Mouse (Mus musculus): ENCODE data around the gene Gjd3.
A peak's percentile ranks its signal among the peaks of the same experiment; 100 is the strongest.

Gjd3 gene

DNA sequence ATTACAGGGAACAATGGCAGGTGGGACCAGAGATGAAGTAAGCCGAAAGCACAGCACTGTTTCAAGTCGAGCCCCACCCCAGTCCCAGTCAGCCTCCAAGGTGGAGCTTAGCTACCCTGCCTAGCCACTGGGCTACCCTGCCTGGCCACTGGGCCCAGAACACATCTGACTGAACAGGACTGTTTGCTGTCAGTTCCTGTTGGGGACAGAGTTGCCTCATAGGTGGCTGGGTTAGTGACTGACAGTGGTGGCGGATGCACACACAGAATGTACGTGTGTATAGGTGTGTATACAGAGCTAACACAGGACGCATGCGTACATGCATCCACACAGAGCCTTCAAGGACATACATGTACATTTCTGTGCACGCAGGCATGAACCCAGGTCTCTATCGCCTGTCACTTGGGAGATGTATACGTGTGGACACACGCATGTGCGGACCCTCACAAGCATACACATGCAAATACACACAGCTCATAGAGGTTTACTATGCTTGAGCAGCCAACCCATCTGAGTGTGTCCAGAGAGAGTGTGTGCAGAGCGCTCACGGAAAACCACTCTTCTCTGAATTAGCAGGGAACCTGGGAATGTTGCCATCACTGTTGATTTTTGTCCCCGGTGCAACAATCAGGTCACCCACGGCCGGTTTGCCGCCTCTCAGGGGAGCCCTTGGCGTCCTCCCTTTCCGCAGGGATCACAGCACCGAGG, 1.4 kb downstream of the Gjd3 start:
- DNase-seq (ENCODE audit: low read depth, low spot score): no peak

DNA sequence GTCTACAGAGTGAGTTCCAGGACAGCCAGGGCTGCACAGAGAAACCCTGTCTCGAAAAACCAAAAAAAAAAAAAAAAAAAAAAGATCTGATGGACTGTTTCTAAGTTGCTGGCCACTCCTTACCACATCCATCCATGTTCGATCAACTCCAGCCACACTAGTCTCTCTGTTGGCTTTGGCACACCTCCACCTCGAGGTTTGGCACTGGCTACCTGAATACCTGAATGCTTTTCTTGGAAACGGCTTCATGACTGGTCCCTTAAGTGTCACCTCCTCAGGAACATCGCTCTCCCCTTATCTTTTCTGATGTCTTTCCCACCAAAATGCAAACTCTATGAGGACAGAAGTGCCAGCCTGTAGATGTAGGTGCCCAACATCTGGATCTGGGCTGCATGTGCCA, 3.5 kb downstream of the Gjd3 start:
- DNase-seq (ENCODE audit: low read depth, low spot score): no peak

DNA sequence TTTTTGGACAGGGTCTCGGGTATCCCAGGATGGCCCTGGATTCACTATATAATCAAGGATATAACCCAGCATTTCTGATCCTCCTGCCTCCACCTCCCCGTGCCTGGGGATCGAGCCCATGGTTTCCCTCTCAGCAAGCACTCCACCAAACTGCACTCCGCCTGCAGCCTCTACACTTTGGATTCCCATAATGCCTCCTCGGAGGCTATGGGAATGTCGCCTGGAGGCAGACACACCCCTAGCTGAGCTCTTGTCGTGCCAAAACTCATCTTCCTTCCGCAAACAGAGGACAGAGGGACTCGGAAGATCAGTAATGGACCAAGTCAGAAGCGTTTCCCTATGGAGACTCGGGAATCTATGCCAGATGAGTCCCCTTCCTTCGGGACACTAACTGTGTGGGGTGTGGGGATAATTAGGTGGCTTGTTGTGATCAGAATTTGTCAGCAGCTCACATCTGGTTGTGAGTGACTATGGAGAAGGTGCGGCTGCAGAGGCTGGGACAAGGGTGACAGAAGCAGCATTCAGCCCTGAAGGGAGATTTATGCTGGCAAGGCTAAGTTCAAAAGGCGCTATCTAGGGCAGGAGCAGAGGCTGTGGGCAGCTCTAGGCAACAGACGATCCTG, 4.2 kb downstream of the Gjd3 start:
- no peak for DNase-seq (ENCODE audit: low read depth, low spot score)

DNA sequence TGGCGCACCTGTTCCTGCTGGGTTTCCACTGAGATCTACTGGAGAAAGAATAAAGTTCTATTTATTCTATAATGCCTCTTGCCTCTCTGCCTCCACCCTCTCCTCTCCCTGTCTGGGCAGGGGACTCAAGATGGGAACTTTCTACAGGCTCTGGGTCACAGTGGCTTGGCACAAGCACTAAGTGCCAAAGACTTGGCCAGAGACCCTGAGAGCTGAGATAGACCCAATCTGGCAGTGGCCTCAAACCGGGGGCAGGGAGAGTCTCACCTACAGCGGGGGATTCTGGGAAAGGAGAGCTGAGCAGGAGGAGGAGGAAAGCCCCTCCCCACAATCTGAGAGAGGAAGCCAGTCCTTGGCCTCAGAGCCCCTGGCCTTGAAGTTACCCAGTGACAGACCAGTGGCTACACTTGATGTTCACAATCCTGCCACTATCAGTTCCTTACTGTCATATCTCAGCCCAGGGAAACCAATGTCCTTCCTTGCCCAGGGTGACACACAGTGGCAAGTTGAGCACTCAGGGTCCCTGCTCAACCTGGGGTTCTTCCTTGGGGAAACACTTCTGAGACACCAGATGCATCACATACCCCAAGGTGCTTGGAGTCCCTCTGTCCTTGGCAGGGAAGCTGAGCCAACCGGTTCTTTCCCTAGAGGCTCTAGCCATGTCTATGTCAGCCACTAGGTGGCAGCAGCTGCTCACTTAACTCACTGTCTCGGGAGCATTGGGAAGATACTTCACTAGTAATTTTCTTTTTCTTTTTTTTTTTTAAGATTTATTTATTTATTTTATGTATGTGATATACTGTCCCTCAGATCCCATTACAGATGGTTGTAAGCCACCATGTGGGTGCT, 7.7 kb downstream of the Gjd3 start:
- DNase-seq (ENCODE audit: low read depth, low spot score): peak; percentile 75

DNA sequence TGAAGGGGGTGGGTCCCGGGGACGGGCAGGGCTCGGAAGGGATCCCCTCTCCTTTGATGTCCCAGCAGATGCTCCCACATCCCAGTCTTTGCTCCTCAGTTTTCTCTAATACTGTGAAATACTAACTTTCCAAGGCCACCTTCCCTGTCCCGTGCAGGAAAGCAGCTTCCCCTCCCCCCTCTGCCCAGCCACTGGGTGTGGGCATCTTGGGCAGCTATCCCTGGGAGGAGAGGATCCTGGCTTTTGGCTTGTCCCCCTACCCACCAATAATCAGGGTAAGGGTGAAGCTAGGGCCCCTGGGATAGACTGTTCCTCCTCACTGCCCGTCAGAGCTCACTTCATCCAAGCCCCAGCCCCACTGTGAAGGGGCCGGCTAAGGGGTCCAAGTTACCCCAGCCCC, 8.6 kb downstream of the Gjd3 start:
- DNase-seq (ENCODE audit: low read depth, low spot score): no peak

DNA sequence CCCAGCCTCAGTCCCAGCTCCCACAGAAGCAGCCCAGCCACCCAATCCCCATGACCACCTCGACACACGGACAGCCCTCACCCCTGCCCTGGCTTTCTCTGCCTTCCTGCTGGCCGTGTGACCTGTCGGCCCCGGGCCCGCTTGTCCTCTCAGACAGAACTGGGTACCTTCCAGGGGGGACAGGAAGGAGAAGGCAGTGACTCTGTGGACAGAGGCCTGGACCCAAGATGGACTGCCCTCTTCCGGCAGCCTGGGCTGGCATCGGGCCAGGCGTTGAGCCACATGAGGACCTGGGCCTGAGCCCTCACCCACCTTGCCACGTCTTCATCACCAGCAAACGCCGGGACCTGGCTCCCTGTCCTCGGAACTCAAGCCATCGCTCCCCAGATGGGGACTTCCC, 9.2 kb downstream of the Gjd3 start:
- no peak for DNase-seq (ENCODE audit: low read depth, low spot score)

DNA sequence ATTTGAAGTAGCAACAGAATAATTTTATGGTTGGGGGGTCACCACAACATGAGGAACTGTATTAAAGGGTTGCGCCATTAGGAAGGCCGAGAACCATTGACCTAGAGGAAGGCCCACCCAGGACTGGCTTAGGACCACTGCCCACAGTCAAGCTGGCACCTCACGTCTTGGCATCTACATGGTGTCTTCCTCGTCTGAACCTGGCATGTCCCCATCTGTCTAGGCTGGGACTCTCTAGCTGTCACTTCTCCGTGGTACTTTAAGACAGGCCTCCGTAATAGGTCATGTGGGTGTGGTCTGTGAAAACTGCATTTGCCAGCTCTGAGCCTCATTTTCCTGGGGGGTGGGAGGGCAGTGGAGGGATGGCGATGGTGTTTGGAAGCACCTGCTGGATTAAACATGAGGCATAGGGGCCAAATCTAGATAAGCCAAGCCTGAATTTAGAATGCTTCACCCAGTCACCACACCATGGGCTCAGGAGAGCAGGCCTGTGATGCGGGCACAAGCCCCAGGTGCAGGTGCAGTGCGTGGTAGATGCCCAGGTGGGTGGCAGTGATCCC, 9.9 kb downstream of the Gjd3 start:
- DNase-seq (ENCODE audit: low read depth, low spot score): no peak

DNA sequence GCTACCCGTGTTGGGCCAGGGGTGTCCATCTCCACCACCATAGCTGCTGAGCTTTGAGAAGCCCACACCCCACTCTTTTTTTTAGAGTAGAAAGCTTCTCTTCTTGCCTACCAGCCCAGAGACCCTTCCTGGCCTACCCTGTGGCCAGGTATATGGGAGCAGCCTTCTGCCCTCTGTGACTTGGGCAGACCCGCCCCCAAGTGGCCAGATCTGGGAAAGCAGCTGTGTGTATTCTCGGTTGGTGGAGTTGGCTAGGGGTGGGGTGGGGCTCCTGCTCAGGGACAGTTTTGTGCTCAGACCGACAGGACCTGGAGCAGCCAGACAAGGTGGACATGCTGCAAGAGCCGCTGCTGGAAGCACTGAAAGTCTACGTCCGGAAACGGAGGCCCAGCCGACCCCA, 10.6 kb downstream of the Gjd3 start:
- peak; percentile 81 for DNase-seq (ENCODE audit: low read depth, low spot score)

DNA sequence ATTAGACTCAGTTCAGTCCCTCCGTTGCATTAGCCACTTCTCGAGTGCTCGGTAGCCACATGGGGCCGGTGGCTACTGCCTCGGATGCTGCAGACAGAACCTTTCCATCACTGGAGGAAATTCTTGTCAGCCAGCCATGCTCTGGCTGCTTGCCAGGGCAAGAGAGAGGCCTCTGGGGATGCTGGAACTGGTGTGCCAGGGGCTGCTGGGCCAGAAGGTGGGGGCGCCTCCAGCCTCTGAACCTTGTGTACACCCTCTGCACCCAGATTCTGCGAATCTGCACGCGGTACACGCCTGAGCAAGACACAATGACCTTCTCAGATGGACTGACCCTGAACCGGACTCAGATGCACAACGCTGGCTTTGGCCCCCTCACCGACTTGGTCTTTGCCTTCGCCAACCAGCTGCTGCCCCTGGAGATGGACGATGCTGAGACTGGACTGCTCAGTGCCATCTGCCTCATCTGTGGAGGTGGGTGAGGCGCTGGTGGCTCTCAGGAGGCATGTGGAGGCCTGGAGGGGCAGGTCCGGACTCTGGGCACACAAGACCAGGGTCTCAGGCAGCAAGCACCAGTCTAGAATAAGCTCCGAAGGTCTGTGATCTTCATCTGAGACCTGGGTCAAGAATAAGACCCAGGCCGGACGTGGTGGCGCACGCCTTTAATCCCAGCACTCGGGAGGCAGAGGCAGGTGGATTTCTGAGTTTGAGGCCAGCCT, 11.3 kb downstream of the Gjd3 start:
- DNase-seq (ENCODE audit: low read depth, low spot score): no peak

DNA sequence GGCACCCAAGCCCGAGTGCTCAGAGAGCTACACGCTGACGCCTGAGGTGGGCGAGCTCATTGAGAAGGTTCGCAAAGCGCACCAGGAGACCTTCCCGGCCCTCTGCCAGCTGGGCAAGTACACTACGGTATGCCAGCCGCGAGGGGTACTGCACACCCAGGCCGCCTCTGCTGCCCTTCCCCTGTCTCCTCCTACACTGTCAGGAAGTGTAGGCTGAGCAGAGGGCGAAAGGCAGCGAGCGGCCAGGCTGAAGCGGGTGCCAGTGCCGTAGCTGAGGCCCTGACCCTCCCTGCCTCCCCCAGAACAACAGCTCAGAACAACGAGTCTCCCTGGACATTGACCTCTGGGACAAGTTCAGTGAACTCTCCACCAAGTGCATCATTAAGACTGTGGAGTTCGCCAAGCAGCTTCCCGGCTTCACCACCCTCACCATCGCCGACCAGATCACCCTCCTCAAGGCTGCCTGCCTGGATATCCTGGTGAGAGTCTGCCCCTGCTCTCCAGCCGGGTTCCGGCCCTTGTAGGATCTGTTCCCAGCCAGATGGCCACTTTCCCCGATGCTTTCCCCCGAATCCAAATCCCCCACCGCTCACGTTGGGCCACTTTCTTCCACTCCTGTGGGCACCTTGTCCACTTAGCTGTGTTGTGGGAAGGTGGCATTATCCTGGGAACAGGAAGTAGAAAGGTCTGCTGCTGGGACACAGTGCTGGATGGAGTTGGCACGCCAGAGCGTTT, 12.5 kb downstream of the Gjd3 start:
- no peak for DNase-seq (ENCODE audit: low read depth, low spot score)

DNA sequence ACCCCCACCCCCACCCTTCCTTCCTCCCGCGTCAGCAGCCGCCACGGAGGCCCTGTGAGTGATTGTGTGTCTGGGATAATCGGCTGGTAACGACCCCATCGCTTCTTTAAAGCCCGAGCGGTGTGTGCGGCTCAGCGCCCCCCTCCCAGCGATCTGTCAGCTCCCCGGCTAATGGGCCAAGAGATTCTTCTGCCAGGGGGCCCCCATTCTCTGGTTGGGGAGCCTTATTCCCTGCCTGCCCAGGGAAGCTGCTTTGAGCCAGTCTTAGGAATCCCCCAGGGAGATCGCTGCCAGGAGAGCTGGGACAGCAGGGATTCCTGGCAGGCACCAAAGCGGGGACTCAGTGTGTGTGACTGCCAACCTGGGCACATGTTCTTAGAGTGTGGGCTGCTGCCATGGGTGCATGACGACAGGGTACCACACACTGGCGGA, 13.3 kb downstream of the Gjd3 start:
- no peak for DNase-seq (ENCODE audit: low read depth, low spot score)

DNA sequence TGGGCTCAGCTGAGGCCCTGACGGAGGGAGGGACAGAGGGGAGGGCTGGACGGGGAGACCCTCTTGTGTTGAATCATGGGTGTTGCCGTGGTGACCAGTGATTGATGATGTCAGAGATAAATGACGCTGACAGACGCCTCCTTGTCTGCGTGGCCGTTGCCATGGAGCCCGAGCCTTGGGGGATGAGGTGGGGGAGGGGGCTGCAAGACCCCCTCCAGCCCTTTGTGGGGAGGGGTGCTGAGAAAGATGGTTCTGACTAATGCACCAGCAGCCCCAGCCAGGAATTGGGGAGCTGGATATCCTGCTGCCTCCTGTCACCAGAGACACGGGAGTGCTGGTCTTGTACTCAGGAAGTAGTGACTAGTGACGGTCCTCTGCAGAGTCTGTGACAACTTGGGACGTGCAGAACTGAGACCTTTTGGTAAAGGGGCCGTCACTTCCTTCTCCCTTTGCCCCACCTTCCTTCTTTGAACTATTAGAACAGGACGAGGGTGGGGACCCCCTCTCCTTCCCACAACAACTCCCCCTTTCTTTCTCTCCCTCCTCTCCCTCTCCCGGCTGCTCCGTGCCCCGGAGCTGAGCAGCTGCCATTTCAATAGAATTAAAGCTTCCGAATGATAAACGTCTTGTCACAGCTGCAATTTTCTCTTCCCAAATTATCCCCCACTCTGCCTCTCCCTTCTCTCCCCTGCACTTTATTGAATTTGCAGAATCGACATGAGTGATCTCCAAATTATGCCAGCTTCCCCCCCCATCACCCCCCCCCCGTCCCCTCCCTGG, 13.9 kb downstream of the Gjd3 start:
- DNase-seq (ENCODE audit: low read depth, low spot score): peak; percentile 23

DNA sequence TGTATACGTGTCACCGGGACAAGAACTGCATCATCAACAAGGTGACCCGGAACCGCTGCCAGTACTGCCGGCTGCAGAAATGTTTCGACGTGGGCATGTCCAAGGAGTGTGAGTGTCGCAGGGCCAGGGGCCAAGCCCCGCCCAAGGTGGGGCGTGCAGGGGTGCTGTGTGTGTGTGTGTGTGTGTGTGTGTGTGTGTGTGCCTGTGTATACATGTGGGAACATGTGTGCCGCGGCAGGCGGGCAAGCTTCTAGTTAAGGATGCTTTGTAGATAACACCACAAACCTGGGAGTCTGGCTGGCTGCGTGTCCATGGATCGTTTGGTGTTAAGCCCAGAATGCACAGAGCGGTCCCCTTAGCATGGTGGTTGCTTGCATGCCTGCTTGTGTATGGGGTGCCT, 14.7 kb downstream of the Gjd3 start:
- no peak for DNase-seq (ENCODE audit: low read depth, low spot score)

DNA sequence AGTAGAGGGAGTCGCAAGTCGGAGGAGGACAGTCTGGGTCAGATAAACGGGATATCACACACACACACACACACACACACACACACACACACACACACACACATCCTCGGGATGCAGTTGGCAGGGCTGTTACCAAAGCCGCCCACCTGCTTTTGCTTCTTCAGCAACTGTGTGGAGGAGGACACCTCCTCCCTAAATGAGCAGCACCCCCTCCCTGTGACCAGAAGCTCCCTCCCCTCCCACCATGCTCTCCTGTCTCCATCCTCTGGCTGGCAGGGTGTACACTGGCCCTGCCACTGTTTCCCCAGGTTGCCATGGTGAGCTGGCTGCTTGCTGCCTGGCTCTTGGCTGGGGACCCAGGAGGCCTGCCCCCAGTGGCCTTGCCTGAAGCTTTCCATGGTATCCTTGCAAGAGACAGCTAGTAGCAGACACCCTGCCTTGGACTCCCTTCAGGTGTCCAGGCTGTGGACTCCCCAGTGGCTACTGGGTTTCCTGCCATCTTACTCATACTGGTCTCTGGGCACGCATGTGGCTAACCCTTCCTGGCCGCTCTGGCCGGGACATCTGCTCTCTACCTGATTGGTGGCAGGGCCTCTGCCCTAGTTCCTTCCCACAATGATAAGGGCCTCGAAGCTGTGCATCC, 16.2 kb downstream of the Gjd3 start:
- peak; percentile 29 for DNase-seq (ENCODE audit: low read depth, low spot score)

DNA sequence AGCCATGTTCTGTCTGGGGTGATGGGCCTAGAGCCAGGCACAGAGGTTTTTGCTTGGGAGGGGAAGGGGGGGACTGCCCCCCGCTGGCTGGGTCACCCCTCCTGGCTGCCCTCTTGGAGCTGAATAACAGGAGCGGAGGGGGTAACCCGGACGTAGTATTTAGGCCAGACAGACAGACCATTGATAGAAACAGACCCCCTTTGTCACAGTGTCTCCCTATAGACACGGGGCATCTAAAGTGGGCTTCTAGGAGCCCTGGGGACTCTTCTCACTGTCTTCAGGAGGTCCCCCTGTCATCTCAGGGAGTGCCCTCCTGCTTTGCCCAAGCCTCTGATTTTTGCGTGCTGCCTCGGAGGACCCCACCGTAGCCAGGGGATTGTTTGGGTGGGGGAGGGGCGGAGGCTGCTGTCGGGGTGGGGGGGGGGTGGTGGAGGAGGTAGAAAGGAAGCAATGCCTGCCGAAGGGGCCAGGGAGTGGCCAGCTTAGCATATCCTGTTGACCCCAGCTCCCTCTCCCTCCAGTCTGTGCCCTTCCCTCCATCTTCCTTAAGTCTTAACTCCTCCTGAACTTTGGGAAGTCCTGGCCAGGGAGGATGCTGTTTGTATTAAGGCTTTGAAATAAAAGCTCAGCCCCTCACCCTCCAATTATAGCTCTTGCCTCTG, 17.3 kb downstream of the Gjd3 start:
- DNase-seq (ENCODE audit: low read depth, low spot score): no peak

DNA sequence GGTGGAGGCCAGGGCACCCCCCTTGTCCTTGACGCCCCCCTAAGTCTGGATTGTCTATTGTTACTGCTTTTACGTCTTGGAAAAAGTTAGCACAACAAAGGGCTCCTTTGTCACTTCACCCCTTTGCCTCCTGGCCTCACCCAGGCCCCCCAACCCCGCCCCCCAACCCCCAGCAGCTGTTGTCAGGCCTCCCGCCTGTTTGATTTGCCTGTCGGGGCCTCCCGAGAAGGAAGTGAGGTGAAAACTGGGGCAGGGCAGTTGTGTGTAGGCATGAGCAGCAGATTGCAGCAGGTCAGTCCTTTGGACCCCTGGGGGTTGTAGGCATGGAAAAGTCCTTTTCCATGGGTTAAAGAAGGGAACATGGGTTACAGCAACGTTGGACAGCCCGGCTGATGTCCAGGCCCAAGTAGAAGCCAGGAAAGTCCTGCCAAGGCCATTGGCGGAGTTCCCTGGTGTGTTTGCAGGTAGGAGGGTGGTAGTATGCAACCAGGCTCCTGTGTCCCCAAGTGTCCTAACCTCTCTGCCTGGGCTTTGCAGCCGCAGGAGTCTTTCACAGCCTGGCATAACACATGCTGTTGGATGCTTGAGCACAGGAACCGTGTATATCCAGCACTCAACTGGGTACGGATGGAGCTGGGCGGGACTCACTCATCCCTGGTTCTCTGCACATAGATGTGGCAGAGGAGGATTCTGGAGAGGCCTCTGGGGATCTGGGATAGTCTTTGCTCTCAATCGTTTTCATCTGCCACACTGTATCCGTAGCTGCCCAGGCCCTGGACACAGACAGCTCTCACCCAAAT, 18.0 kb downstream of the Gjd3 start:
- no peak for DNase-seq (ENCODE audit: low read depth, low spot score)

DNA sequence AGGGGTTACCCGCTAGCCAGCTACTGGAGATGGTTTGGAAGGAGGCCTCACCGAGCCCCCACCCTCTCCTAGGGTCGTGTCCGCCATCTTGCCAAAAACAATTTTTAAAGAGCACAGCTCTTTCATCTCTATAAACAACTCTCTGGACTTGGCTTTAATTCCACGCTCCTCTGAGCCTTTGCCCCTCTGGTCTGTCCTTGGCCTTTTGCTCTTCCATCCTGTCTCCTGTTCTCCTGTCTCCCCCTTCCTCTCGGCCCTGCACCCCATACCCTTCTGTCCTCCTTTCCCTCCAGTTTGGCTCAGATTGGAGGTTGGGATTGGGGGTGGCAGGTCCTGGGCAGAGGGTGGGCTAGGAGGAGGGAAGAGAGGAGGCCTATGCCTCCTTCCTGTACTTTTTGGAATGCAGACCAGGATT, 18.6 kb downstream of the Gjd3 start:
- no peak for DNase-seq (ENCODE audit: low read depth, low spot score)
